Mouse (Mus musculus): ENCODE data around the gene Por.

Por gene

GRCm38 (mm10) chr5:135669741-135670275 is at the start of gene Por:
TSS of gene Por (plus strand) at chr5:135670033.
- DNase-seq (ENCODE audit: low read depth, low spot score), result no peak

- no peak for DNase-seq (ENCODE audit: low read depth, low spot score)
Observed at GRCm38 (mm10) chr5:135620526-135620925, 49.3 kb upstream of the Por start.

- DNase-seq (ENCODE audit: low read depth, low spot score), result no peak
Observed at GRCm38 (mm10) chr5:135621725-135622124, 48.1 kb upstream of the Por start.

- DNase-seq (ENCODE audit: low read depth, low spot score), result no peak
Observed at GRCm38 (mm10) chr5:135623006-135623563, 46.7 kb upstream of the Por start.

DNA sequence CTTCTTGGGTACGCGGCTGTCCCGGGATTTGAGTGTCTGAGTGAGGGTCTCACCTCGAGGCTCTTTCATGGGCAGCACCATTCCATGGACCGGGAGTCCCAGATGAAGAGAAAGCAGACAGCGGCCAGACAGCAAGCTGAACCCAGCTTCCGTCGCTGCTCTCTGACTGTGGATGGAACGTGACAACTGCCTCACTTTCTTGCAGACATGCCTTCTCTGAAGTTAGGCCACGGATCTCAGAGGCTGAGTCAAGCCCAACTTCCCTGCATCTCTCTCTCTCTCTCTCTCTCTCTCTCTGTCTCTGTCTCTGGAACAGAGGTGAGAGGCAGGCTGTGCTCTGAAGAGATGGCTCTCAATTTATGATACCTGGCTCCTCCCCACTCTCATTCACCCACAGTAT is 40.9 kb upstream of the Por start:
- no peak for DNase-seq (ENCODE audit: low read depth, low spot score)

- DNase-seq (ENCODE audit: low read depth, low spot score), result no peak
Observed at GRCm38 (mm10) chr5:135629401-135629800, 40.4 kb upstream of the Por start.

DNA sequence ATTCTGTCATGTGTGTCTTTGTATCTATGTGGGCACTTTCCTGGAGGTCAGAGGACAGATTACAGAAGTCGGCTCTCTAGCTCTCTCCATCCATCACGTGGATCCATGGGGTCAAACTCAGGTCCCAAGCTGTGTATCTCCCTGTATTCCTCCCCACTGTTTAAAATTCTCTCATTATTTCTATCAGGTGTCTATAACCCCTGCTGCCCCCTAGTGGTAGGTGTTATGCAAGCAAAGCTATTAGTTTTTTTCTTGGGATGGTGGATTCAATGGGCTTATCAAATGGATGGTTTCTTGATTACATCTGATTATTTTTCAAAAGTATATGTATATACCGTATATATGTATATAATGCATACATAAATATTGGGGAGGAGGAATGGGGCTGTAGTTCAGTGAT is 39.2 kb upstream of the Por start:
- peak; percentile 32 for DNase-seq (ENCODE audit: low read depth, low spot score)

DNA sequence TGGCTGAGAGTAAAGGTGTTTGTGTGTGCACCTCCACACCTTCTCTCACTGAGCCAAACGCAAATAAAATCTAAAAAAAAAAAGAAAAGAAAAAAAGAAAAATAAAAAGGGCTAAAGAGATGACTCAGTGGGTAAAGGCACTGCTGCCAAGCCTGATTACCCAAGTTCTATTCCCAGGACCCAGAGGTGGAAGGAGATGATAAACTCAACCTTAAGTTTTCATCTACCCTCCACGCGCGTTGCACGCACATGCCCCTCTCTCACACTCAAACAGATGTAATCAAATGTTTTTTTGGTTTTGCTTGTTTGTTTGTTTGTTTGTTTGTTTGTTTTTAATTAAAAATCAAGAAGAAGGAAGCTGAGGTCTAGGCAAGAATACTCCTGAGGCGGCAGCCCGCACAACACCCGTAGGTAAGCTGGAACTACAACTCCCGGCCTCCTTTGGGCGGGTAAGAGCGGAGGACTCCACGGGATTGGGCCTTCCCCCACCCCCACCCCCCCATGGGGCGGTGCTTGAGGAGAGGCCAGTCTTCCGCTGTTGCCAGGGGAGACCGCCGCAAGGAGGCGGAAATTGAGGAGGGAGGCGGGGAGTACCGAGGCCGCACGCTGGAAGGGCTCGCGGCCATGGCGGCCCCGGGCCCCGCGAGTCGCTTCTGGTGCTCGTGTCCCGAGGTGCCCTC is 37.6 kb upstream of the Por start, which contains the start of gene Rhbdd2:
Gene Rhbdd2 (plus strand): TSS at position 502 of the 680 bp plus-strand sequence.
- peak; percentile 94 for DNase-seq (ENCODE audit: low read depth, low spot score)

GRCm38 (mm10) chr5:135632797-135633144 is 37.1 kb upstream of the Por start:
- DNase-seq (ENCODE audit: low read depth, low spot score), result no peak

DNA sequence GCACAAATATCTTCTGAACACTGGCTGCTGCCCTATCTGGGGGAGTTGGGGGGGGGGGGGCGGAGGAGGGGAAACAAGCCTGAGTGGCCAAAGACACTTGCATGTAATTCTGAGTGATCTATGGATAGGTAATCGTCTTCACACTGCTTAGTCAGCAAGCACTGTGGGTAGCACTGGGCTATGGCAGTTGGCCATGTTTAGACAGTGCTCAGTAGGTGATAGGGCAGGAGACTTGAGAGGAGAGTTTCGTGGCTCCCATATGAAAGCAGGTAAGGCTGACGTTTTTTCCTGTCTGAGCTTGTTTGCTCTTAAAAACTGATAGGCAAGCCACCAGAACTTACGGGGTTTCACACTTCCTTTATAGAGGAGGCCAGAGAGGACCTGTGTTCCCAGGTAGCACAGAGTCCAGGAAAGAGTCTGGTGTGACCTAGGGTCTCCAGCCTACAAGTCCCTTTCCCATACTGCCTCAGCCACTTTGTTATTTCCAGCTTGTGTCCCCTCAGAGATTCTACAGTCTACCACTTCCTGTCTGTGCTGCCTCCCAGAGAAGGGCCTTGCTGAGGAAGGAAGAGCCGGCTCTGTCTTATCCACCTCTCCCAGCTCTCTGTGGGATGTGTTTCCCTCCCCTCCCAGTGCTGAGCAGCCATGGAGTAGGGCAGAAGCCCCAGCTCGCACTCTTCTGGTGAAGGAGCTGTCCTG is 29.9 kb upstream of the Por start:
- DNase-seq (ENCODE audit: low read depth, low spot score), result no peak

- no peak for DNase-seq (ENCODE audit: low read depth, low spot score)
Observed at GRCm38 (mm10) chr5:135640459-135640789, 29.4 kb upstream of the Por start.

- DNase-seq (ENCODE audit: low read depth, low spot score), result no peak
Observed at GRCm38 (mm10) chr5:135641028-135641427, 28.8 kb upstream of the Por start.

DNA sequence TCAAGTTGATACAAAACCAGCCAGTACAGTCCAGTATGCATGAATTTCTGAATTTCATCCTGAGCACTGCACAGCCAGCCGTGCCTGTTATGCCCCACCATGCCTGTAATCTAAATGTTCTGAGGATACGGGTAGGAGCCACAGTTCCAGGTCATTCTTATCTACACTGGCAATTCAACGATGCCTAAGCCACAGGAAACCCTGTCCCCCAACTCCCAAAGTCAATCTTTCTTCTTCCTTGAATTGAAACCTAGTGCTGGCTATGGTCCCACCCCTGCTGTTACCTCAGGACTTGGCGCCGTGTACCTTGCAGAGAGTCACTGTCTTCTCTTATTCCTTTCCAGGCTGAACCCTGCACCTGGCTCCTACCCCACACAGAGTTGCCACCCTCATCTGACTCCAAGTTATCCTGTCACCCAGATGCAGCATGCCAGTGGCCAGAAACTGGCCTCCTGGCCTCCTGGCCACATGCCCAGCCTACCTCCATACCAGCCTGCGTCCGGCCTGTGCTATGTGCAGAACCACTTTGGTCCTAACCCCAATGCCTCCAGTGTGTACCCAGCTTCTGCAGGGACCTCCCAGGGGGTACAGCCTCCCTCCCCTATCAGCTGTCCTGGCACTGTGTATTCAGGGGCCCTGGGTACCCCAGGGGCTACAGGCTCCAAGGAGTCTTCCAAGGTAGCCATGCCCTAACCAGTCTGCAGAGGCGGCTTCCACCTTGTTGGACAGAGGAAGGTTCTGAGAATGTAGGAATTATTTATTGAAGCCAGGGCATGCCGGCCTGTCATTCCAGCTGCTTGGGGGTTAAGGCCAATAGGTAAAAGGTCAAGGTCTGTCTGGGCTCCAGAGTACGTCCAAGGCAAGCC is 26.9 kb upstream of the Por start:
- DNase-seq (ENCODE audit: low read depth, low spot score), result peak; percentile 35

- no peak for DNase-seq (ENCODE audit: low read depth, low spot score)
Observed at GRCm38 (mm10) chr5:135643552-135643842, 26.3 kb upstream of the Por start.

- no peak for DNase-seq (ENCODE audit: low read depth, low spot score)
Observed at GRCm38 (mm10) chr5:135643869-135644268, 26.0 kb upstream of the Por start.

GRCm38 (mm10) chr5:135645330-135645729 is 24.5 kb upstream of the Por start:
- DNase-seq (ENCODE audit: low read depth, low spot score), result no peak

- no peak for DNase-seq (ENCODE audit: low read depth, low spot score)
Observed at GRCm38 (mm10) chr5:135646038-135646437, 23.8 kb upstream of the Por start.

- no peak for DNase-seq (ENCODE audit: low read depth, low spot score)
Observed at GRCm38 (mm10) chr5:135648461-135649308, 21.1 kb upstream of the Por start.

DNA sequence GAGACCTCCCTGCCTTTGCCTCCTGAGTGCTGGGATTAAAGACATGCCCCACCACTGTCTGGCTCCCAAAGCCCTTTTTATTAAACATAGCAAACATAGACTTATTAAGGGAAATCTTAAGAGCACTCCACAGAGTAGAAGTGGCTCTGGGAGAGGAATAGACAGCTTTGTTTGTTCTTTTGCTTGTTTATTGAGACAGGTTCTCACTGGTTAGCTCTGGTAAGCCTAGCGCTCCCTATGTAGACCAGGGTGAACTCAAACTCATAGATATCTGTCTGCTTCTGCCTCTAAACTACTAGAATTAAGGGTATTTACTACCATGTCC is 20.6 kb upstream of the Por start:
- DNase-seq (ENCODE audit: low read depth, low spot score), result no peak

GRCm38 (mm10) chr5:135651536-135651935 is 18.3 kb upstream of the Por start:
- DNase-seq (ENCODE audit: low read depth, low spot score), result no peak

- peak; percentile 72 for DNase-seq (ENCODE audit: low read depth, low spot score)
Observed at GRCm38 (mm10) chr5:135653209-135653608, 16.6 kb upstream of the Por start.

Measured in skeletal muscle tissue, adult 2 months (tissue).